Mouse (Mus musculus): ENCODE results near the gene Stac3. TPM values are rescaled to one million over a fixed set of nuclear protein-coding genes. Genes with fewer than 3 reads are reported as not detected.
A peak's percentile ranks its signal among the peaks of the same experiment; 100 is the strongest.

The Stac3 gene
- polyA plus RNA-seq, 1 experiment from 2014 or later = 2.5 TPM

GRCm38 (mm10) chr10:127534929-127535384, 33.5 kb downstream of the Stac3 start:
- under 1% methylated on average over 30 of the region's 30 CpGs for WGBS
- Histone ChIP-seq H3K27ac (peak overlapping the region; percentile 91), H3K27me3 (peaks cover 56% of the 10 kb centered on the region), H3K4me1 (replicated peaks) (peaks cover 77% of the 10 kb centered on the region), H3K4me2 (peak overlapping the region; percentile 86), H3K4me3 (peak overlapping the region; percentile 61), H3K9me3 (no peaks in the 10 kb centered on the region), H3K9ac (peak overlapping the region; percentile 87), H3K36me3 (peaks cover 18% of the 10 kb centered on the region)
- peak; percentile 1; the same call in 1 of the 2 replicates for ATAC-seq (ENCODE audit: low FRiP score)

- no peak for ATAC-seq (ENCODE audit: low FRiP score)
- Histone ChIP-seq H3K9ac (peak overlapping the region; percentile 87; the same call in 1 of the 2 replicates), H3K4me1 (replicated peaks) (peaks cover 59% of the 10 kb centered on the region), H3K4me2 (no peak overlapping the region), H3K36me3 (peaks cover 36% of the 10 kb centered on the region), H3K27ac (peak overlapping the region; percentile 91), H3K27me3 (peaks cover 41% of the 10 kb centered on the region), H3K4me3 (no peak overlapping the region), H3K9me3 (no peaks in the 10 kb centered on the region)
- 4% methylated on average over 8 of the region's 8 CpGs for WGBS
These were observed 35.3 kb downstream of the Stac3 start for GRCm38 (mm10) chr10:127536586-127537314.

GRCm38 (mm10) chr10:127537854-127538583, 36.5 kb downstream of the Stac3 start:
- peaks cover 49% of the 10 kb centered on the region for H3K36me3 ChIP-seq
- no peak overlapping the region for H3K4me3 ChIP-seq
- peaks cover 56% of the 10 kb centered on the region for H3K4me1 ChIP-seq (replicated peaks)
- H3K27me3 ChIP-seq = peaks cover 30% of the 10 kb centered on the region
- H3K4me2 ChIP-seq = no peak overlapping the region
- H3K27ac ChIP-seq = peak overlapping the region; percentile 78
- WGBS = 22% methylated on average over 7 of the region's 7 CpGs
- no peak overlapping the region for H3K9ac ChIP-seq
- H3K9me3 ChIP-seq = no peaks in the 10 kb centered on the region
- no peak for ATAC-seq (ENCODE audit: low FRiP score)

GRCm38 (mm10) chr10:127541510-127541909, 40.0 kb downstream of the Stac3 start:
- peaks cover 21% of the 10 kb centered on the region for H3K4me1 ChIP-seq (replicated peaks)
- 97% methylated on average over 8 of the region's 8 CpGs for WGBS
- ATAC-seq (ENCODE audit: low FRiP score) = no peak

GRCm38 (mm10) chr10:127542084-127542483, 40.6 kb downstream of the Stac3 start:
- Histone ChIP-seq H3K4me1 (replicated peaks) (peaks cover 15% of the 10 kb centered on the region), H3K36me3 (peaks cover 88% of the 10 kb centered on the region), H3K4me3 (no peak overlapping the region), H3K9ac (no peak overlapping the region; the same call in 1 of the 2 replicates), H3K4me2 (no peak overlapping the region), H3K27me3 (no peaks in the 10 kb centered on the region), H3K27ac (peak overlapping the region; percentile 78), H3K9me3 (no peaks in the 10 kb centered on the region)
- no peak for ATAC-seq (ENCODE audit: low FRiP score)
- WGBS = 56% methylated on average over 13 of the region's 13 CpGs

More at GRCm38 (mm10) chr10:127541510-127541909, 40.0 kb downstream of the Stac3 start:
- Histone ChIP-seq H3K9me3 (no peaks in the 10 kb centered on the region), H3K27me3 (no peaks in the 10 kb centered on the region), H3K4me2 (no peak overlapping the region), H3K36me3 (peaks cover 82% of the 10 kb centered on the region), H3K9ac (no peak overlapping the region), H3K27ac (peak overlapping the region; percentile 78; the same call in 1 of the 2 replicates), H3K4me3 (no peak overlapping the region)

GRCm38 (mm10) chr10:127542720-127543119, 41.2 kb downstream of the Stac3 start:
- WGBS = 30% methylated on average over 6 of the region's 6 CpGs
- Histone ChIP-seq H3K4me1 (replicated peaks) (peaks cover 11% of the 10 kb centered on the region), H3K4me3 (no peak overlapping the region), H3K9me3 (no peaks in the 10 kb centered on the region), H3K27ac (peak overlapping the region; percentile 78), H3K4me2 (no peak overlapping the region), H3K27me3 (no peaks in the 10 kb centered on the region), H3K36me3 (peaks cover 94% of the 10 kb centered on the region), H3K9ac (no peak overlapping the region; the same call in 1 of the 2 replicates)
- ATAC-seq (ENCODE audit: low FRiP score) = no peak

- H3K27me3 ChIP-seq = no peaks in the 10 kb centered on the region
- WGBS = 76% methylated on average over 3 of the region's 3 CpGs
These were observed 42.4 kb downstream of the Stac3 start for GRCm38 (mm10) chr10:127543916-127544315.

GRCm38 (mm10) chr10:127544375-127544774, 42.9 kb downstream of the Stac3 start:
- H3K4me1 ChIP-seq (replicated peaks) = peaks cover 9% of the 10 kb centered on the region
- H3K4me2 ChIP-seq = no peak overlapping the region
- no peak overlapping the region for H3K27ac ChIP-seq
- no peak overlapping the region for H3K4me3 ChIP-seq
- peaks cover 99% of the 10 kb centered on the region for H3K36me3 ChIP-seq
- no peaks in the 10 kb centered on the region for H3K27me3 ChIP-seq
- 92% methylated on average over 20 of the region's 20 CpGs for WGBS
- ATAC-seq (ENCODE audit: low FRiP score) = no peak
- no peak overlapping the region for H3K9ac ChIP-seq
- H3K9me3 ChIP-seq = no peaks in the 10 kb centered on the region

More at GRCm38 (mm10) chr10:127543916-127544315, 42.4 kb downstream of the Stac3 start:
- H3K4me3 ChIP-seq = no peak overlapping the region
- H3K27ac ChIP-seq = no peak overlapping the region
- H3K9ac ChIP-seq = no peak overlapping the region
- peaks cover 99% of the 10 kb centered on the region for H3K36me3 ChIP-seq
- no peaks in the 10 kb centered on the region for H3K9me3 ChIP-seq
- peaks cover 9% of the 10 kb centered on the region for H3K4me1 ChIP-seq (replicated peaks)
- H3K4me2 ChIP-seq = no peak overlapping the region
- no peak for ATAC-seq (ENCODE audit: low FRiP score)

GRCm38 (mm10) chr10:127546505-127546904, 45.0 kb downstream of the Stac3 start:
- Histone ChIP-seq H3K9ac (no peak overlapping the region), H3K27me3 (no peaks in the 10 kb centered on the region), H3K4me1 (replicated peaks) (peaks cover 9% of the 10 kb centered on the region), H3K4me3 (no peak overlapping the region), H3K4me2 (no peak overlapping the region), H3K27ac (peak overlapping the region; percentile 12; the same call in 1 of the 2 replicates), H3K9me3 (no peaks in the 10 kb centered on the region), H3K36me3 (peaks cover 99% of the 10 kb centered on the region)
- 91% methylated on average over 7 of the region's 7 CpGs for WGBS
- ATAC-seq (ENCODE audit: low FRiP score) = no peak

- no peak overlapping the region for H3K4me3 ChIP-seq
- H3K9me3 ChIP-seq = no peaks in the 10 kb centered on the region
- no peak for ATAC-seq (ENCODE audit: low FRiP score)
- peaks cover 99% of the 10 kb centered on the region for H3K36me3 ChIP-seq
- no peak overlapping the region; the same call in 1 of the 2 replicates for H3K27ac ChIP-seq
- no peak overlapping the region for H3K9ac ChIP-seq
- no peaks in the 10 kb centered on the region for H3K4me1 ChIP-seq (replicated peaks)
- H3K4me2 ChIP-seq = no peak overlapping the region
- 95% methylated on average over 15 of the region's 15 CpGs for WGBS
- no peaks in the 10 kb centered on the region for H3K27me3 ChIP-seq
These were observed 46.8 kb downstream of the Stac3 start for GRCm38 (mm10) chr10:127548236-127548635.

- H3K9me3 ChIP-seq = no peaks in the 10 kb centered on the region
- 87% methylated on average over 17 of the region's 17 CpGs for WGBS
- no peak overlapping the region for H3K4me2 ChIP-seq
- H3K36me3 ChIP-seq = peaks cover 100% of the 10 kb centered on the region
- H3K4me3 ChIP-seq = no peak overlapping the region
- no peaks in the 10 kb centered on the region for H3K4me1 ChIP-seq (replicated peaks)
- no peak for ATAC-seq (ENCODE audit: low FRiP score)
- H3K9ac ChIP-seq = no peak overlapping the region
- no peaks in the 10 kb centered on the region for H3K27me3 ChIP-seq
- no peak overlapping the region for H3K27ac ChIP-seq
These were observed 48.4 kb downstream of the Stac3 start for GRCm38 (mm10) chr10:127549892-127550291.

- Histone ChIP-seq H3K27me3 (no peaks in the 10 kb centered on the region), H3K4me1 (replicated peaks) (no peaks in the 10 kb centered on the region), H3K4me2 (no peak overlapping the region), H3K4me3 (no peak overlapping the region), H3K9me3 (no peaks in the 10 kb centered on the region), H3K36me3 (peaks cover 100% of the 10 kb centered on the region), H3K9ac (no peak overlapping the region), H3K27ac (no peak overlapping the region)
- WGBS = 62% methylated on average over 18 of the region's 18 CpGs
- ATAC-seq (ENCODE audit: low FRiP score) = no peak
These were observed 54.2 kb downstream of the Stac3 start for GRCm38 (mm10) chr10:127555703-127556102.
